Mouse (Mus musculus) erythroblast, adult 5-6 weeks (primary cell): ENCODE measurements around the gene Cfap54. TPM values are rescaled to one million over a fixed set of nuclear protein-coding genes. Genes with fewer than 3 reads are reported as not detected.

ENCODE experiments used
- ATAC-seq: replicated peaks from 2 replicates; pipeline ENCODE4 v1.8.0; 2016; ENCODE audit warnings: moderate number of reproducible peaks, mild to moderate bottlenecking, moderate TSS enrichment, inconsistent platforms; ENCODE audit not compliant: poor library complexity, low FRiP score, severe bottlenecking
- total RNA-seq, 2 experiments: library from RNA; stranded (forward) in 1 of 2; stranded (reverse) in 1 of 2; fragments of 150-400 nt in 1 of 2; fragments of 200-764, 138-1000 nt in 1 of 2; gene quantifications; 2 replicates each; pipeline versions ENCODE4 v1.2.3 to v1.2.4; 2015 to 2017; ENCODE audit warnings: low replicate concordance in 2 of 2

Gene Cfap54
- total RNA-seq, 2 experiments from 2014 or later, result 1.2 TPM; not detected in 1

DNA sequence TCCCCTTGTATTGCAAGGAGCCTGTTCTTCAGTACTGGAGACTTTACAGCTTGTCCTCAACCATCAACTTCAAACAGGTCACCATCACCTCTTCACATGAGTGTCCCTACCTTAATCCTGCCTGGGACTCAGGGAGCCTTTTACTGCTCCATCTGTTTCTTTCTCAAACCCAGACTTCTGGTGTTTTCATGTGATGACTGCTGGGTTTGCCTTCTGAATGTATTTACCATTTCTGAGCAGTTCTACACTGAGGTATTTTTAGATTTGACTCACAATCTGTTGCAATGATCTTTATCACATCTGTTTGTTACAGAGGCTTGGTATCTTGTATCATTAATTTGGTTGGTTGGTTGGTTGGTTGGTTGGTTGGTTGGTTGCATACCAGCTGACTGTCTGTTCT, 88.9 kb downstream of the Cfap54 start:
- ATAC-seq, result no peak

DNA sequence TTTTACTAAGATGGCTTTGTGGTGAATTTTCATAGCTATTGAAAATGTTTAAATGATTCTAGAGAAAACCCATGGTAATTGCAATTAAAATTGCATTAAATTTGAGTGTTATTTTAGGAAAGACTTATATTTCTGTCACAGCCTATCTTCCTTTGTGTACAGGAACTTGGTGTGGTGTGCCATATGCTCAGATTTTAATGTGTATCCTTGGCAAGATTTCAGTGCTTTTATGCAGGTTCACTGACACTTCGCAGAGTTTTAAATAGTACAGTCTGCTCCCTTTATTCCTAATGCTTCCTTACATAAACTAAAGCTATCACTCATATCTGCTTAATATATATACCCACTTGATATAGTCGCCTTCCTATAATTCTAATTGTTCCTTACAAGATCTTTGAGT, 90.8 kb downstream of the Cfap54 start:
- ATAC-seq, result no peak

DNA sequence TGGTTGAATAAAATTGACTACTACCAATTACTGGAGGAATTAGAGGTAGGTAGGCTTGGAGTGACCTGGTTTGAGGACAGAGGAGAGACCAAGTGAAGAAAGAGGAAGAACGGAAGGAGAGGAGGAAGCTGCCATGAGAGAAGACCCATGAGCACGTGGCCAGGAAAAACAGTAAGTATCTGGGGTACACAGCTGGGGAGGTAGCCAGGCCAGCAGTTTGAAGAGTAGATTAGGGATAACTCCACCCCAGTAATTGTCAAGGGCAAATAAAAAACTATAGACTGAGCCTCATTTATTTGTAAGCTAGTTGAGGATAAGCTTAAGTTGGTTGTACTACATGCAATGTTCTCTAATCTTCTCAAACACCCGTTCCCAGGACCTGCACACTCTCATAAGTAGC, 116.3 kb downstream of the Cfap54 start:
- no peak for ATAC-seq

DNA sequence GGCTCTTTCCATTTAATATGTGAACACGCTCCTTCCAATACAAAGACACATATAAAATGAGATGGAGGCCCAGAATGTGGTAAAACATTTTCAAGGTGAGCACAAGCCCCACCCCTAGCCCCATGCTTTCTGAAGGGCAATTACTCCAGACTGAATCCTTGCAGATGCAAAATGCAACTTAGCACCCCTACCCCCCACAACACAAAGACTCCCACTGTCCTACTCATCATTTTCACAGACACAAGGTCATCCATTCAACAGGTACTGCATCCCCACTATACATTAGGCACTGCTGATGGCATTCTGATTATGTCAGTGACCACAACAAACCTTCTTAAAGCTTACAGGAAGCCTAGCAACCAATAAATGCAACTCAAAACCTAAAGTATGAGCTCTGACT, 131.4 kb downstream of the Cfap54 start:
- ATAC-seq, result no peak

DNA sequence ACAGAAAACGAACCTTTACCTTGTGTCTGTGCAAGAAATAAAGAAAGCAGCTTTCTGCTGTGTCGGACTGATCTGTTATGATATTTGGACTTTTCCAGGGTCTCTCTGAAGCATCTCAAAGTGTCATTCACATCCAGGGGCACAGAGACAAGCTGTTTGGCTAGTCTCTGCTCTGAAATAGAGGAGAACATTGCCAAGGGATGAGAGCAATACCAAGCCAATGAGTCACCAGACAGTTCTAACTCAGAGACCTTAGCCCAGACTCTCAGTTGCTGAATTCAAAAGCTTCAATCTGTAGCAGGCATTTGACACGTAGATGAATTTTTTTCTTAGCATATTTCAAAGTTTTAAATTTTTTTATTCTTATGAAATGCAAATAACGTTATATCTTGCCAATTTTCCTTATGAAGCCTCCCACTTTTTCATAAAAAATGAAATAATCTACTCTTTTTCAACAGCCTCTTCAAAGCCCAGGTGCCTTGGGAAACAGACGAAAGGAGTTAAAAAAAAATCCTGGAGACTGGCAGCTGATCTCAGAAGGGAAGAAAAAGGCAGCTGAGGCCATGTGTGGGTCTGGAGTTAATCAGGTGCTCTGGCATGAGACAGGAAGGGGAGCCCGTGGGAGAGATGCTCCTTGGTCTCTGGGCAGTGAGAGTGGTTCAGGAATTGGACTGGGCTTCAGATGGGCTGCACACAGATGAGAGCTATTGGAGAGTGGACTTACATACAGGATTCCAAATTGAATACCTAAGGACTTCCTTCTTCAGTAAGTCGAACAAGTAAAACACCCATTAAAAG, 138.4 kb downstream of the Cfap54 start:
- ATAC-seq, result no peak

DNA sequence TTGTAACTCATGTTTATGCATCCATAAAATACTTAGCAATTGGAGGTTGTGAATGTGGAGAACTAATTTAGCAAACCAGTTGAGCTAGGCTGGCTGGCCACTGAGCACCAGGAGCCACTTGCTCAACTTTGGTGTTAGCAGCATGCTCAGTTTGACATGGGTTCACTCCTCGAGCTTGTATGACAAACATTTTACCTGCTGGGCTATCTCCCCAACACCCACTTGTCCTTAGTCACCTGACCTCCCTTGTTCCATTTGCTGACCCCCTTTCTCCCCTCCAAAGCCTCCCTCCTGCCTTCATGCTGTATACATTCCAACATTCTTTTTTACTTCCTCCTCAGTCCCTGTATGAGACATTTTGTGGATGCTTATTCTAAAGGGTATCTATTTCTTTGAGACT, 139.8 kb downstream of the Cfap54 start:
- ATAC-seq, result no peak

DNA sequence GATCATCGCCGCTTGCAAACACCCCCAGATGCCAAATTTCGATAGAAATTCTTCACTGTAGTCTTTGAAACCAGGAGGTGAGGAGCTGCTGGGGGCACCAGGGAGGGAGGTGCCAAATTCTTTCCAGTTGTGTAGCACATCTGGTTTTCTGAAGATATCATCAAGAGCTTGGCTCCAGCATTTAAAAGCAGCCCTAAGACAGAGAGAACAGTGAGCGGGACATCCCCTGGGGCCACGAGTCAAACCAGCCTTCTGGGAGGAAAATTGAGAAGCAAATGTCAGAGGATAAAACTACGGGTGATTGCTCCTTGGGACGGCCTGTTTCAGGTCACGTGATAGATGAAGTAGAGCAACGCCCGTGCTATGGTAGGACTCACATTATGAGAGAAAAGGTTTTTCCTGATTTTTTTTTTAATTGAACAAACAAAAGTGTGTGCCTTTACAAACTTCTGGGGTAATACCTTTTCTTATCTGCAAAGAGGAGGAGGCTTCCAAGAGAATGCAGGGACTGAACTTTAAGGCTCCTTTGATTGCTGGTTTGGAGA, 143.6 kb downstream of the Cfap54 start:
- ATAC-seq, result no peak

DNA sequence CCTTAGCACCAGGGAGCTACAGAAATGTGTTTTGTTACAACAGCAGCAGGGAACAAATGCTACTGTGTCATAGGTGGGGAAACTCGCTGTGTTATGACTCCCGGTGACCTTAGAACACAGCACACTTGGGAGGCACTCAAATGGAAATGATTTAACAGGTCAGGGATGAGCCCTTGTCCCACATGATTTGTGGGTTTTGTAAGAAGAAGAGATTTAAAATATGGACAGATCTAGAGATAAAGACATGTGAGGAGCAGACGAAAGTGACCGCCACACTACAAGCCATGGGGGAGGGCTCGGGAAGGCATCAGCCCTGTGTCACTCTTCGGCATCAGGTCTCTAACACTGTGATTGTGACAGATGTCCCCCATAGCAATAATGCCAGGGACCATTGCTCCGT, 144.3 kb downstream of the Cfap54 start:
- no peak for ATAC-seq

DNA sequence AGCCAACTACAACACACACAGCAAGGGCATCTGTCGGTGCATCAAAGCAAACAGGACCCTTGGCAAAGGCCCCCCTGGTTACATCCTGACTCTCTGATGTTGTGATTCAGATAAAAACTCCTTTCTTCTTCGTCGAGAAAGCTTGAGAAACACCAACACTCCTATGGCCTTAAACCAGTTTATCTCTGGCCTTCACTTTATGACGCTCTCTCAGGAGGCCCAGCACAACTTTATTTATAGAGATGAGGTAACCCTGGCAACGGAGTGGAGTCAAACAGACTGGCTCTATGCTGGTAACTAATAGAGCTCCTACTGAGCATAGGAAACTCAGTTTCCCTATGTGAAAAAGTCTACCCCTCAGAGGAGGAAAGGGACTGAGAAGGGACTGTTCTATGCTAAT, 146.9 kb downstream of the Cfap54 start:
- no peak for ATAC-seq

DNA sequence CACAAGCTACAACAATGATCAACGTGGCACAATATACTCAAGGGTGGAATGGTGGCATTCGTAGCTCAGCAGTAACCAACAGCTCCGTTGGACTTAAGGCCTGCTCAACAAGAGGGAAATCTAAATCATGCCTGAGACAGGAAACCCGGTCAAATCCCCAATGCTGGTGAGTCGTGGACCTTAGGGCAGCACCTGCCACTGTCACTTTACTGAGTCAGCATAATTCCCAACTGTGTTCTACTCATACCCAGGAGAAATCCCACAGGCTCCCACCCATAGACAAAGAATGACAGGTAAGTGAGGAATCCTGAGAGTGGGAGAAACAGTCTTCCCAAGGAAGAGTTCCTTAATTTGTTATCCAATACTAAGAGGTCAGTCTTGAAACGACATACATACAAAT, 147.8 kb downstream of the Cfap54 start:
- no peak for ATAC-seq

DNA sequence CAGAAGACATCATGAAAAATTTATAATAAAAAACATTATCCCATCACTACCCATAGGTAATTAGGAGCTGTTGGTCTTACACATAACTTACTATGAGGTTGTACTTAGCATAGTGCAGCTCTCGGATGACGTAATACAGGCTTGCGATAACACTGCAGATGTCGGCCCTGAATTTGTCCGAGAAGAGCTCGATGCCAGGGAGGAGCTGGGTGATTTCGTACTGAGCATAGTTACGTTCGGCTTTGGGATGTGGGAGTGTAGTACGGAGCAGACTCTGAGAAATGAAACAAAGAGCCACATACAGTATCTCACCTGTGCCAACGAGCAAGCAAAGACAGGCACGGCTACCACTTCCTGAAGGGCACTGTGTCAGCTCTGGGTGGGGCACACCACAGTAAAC, 149.0 kb downstream of the Cfap54 start:
- no peak for ATAC-seq

DNA sequence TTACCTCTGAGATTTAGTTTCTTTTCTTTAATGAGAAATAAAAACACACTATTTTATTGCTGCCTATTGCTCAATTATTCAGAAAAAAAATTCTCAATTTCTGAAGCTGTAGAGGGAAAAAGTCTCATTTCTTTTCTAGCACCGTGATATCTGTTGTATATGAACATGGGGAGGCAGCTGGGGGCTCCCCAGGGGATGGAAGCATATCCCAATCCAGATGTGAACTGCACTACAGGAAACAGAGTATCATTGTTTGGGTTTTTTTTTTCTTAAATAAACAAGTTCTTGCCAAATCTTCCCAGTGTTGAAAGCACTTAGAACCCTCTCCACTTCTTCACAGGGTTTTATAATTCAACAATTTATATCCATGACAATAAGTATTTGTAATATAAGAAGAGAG, 151.4 kb downstream of the Cfap54 start:
- ATAC-seq, result no peak

DNA sequence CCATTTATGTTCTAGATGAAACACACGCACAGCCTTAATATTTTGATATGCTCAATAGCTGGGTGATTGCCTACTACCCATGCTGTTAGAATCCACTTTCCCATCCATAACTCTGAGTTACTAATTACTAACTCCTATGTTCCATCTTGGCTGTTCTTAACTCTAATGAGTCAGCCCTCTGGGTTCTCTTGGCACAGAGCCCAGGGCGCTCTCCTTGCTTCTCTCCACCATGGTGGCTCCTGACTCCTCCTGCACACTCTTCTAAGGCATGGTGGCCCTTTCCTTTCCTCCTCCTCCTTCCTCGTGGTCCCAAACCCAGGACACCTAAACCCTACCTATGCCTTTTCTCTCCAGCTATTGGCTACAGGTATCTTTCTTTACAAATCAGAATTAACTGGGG, 153.2 kb downstream of the Cfap54 start:
- no peak for ATAC-seq

DNA sequence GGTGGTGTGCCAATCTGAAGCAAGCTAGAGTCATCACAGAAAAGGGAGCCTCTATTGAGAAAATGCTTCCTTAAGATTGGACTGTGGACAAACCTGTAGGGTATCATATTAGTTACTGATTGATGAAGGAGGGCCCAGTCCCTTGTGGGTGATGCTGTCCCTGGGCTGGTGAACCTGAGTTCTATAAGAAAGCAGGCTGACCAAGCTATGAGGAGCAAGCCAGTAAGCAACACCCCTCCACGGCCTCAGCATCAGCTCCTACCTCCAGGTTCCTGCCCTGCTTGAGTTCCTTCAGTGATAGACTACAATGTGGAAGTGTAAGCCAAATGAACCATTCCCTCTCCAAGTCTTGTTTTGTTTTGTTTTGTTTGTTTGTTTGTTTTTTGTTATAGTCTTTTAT, 162.9 kb downstream of the Cfap54 start:
- ATAC-seq, result no peak

DNA sequence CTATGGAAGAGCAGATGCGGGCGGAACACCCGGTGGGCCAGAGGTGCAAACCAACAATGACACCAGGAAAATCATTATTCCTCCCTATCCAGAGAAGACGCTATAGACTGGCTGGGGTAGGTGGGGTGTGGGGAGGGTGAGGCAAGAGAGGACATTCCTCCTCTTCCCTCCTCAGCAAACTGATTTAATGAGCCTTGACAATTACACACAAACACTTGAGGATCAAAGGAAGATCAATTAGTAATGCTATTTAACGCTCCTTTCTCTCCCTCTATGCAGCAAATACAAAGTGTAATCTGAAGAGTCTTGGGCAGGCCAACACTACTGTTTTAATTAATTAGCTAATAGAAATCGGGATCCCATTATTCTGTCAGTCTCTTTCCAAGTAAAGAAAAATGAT, 174.2 kb downstream of the Cfap54 start:
- no peak for ATAC-seq

DNA sequence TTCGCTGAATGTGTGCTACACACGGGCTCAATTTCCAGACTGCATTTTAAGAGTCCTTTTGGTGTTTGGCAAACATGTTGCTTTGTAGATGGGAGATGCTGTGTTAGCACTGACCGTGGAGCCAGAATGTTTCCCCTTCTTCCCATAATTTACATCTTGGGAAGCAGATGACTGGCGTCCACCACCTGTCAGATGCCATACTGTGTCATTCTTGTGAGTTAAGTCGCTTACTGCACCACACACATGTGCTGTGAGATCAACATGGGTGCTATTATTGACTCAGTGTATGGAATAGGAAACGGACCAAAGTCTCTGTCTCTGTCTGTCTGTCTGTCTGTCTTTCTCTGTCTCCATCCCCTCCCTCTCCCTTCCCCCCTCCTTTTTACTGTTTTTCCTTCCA, 193.0 kb downstream of the Cfap54 start:
- ATAC-seq, result no peak

DNA sequence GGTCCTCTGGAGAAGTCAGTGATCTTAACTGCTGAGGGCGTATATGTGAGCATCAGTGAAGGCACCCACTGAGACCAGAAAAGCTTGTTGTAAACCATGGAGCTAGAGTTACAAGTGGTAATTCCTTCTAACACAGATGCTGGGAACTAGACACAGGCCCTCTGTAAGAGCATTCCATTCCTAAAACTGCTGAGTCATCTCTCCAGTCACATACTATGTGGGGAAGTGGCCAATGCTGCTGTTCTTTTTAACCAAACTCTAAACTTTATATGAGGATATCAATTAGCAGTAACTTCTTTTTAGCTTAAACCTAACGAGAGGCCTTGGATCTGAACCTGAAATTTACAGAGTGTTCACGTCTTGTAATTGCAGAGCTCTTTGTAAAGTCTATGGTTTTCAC, 203.4 kb downstream of the Cfap54 start:
- no peak for ATAC-seq

DNA sequence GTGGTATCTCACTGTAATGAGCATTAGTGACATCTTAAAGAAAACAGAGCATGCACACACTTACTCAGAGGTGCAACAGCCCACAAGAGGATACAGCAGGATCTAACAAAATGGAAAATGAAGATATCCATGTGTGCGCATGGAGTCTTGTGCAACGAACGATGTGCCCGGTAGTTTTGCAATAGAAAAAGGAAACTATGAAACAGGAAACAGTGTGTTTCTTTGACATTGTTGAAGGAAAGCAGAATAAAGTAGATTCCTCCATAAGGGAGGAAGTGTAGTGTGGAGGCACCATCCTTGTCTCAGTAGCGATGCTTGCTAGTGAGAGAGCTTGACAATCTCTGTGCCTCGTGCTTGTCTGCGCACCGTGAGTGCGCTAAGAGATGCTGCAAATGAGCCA, 240.4 kb downstream of the Cfap54 start:
- no peak for ATAC-seq

DNA sequence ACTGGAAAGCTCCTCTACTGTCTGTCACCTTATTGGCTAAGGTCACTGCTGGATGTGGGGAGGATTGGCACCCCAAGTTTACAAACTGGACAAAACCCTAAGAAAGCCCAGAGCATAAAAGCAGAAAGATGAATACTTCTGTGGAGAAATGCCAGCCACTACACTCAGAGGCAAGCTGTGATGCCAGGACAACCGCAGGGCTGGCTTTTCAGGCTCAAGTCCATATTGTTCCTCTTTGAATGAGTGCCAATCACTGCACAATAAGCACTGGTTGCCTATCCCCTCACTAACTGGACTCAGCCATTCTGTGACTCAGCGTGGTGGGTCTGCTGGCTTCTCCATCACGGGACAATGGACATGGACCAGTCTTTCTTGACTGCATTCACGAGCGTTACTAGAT, 243.8 kb downstream of the Cfap54 start:
- ATAC-seq, result no peak

DNA sequence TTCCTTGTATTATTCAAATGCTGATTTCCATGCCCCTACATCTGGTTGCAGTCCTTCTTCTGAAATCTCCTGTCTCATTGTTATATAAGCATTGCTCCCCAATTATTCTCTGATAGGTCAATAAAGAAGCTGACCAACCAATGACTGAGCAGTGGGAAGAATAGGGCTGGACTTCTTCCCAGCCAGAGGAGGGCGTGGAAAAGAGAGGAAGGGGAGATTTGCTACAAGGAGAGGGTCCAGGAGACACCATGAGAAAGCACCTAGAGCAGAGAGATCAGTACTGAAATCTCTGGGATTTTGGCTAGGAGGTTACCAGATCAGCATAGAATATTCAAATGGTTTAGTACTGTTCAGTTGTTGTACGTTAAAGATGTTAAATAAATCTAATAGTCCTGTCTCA, 244.4 kb downstream of the Cfap54 start:
- ATAC-seq, result no peak

DNA sequence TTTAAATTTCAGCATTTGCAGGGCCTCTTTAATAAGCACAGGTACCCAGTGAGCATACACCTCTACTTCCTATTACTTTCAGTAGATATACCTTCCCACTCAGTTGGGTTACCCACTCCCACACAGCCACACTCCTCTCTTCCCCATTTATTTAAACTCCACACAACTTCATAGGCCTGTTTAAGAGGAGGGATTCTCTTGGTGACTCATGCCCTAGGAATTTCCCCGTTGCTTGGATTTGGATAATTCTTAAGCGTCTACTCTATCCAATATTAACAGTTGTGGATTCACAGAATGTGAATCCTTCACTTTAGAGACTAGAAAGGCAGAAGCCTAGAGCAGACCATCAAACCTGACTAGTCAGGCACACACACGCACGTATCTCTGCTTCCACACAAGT, 259.9 kb downstream of the Cfap54 start:
- no peak for ATAC-seq

DNA sequence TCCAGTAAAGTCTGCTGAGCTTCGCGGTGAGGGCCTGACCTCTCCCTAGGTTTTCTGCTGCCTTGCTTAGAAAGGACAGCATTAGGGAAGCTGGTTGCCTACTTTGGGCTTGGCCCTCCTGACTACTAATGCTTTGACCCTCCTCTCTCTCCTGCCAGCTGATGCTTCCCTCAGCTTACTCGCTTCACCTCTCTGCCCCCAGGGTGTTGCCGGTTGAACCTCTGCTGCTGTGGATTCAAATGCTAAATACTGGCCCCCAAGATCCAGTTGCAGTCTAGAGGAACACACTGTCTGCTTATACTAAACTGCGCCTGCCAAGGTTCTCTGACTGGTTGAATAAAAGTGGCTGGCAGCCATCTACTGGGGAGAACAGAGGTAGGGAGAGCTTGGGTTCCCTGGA, 263.2 kb downstream of the Cfap54 start:
- ATAC-seq, result no peak
